Mouse (Mus musculus) forebrain, postnatal 0 days (tissue): Measurements from ENCODE around the gene Sel1l. TPM values are rescaled to one million over a fixed set of nuclear protein-coding genes. Genes with fewer than 3 reads are reported as not detected.
A peak's percentile ranks its signal among the peaks of the same experiment; 100 is the strongest.

Experiments
- ATAC-seq: fragments of 200-750 bp; cut with Nextera tagmentation; 2 replicates; pipeline ENCODE4 v1.8.0; 2017; ENCODE audit warnings: mild to moderate bottlenecking, moderate library complexity
- DNase-seq: peaks from one replicate; pipeline ENCODE4 v3.0.0-alpha.2; 2015
- H3K27ac ChIP-seq: fragments of 300-500 bp; sonication (generic); 2 replicates; pipeline ENCODE4 v1.5.1; 2014; ENCODE audit warnings: low read depth, mild to moderate bottlenecking, antibody characterized with exemption, low read length, moderate library complexity, mixed read lengths
- H3K27me3 ChIP-seq: fragments of 300-500 bp; sonication (generic); 2 replicates; pipeline ENCODE4 v1.6.1; 2014; ENCODE audit warnings: mild to moderate bottlenecking, low read length, mixed read lengths; ENCODE audit not compliant: insufficient read depth
- H3K36me3 ChIP-seq: fragments of 300-500 bp; sonication (generic); 2 replicates; pipeline ENCODE4 v1.6.1; 2014; ENCODE audit warnings: mild to moderate bottlenecking, moderate library complexity; ENCODE audit not compliant: insufficient read depth
- H3K4me1 ChIP-seq: fragments of 300-500 bp; sonication (generic); 2 replicates; pipeline ENCODE4 v1.6.1; 2014; ENCODE audit warnings: antibody characterized with exemption; ENCODE audit not compliant: insufficient read depth
- H3K4me2 ChIP-seq: fragments of 300-500 bp; sonication (generic); 2 replicates; pipeline ENCODE4 v1.6.1; 2014; ENCODE audit warnings: low read depth, mild to moderate bottlenecking, moderate library complexity
- H3K4me3 ChIP-seq: fragments of 300-500 bp; sonication (generic); 2 replicates; pipeline ENCODE4 v1.5.1; 2014; ENCODE audit warnings: low read depth, low read length, mixed read lengths
- H3K9ac ChIP-seq: fragments of 300-500 bp; sonication (generic); 2 replicates; pipeline ENCODE4 v1.6.1; 2014; ENCODE audit warnings: mild to moderate bottlenecking
- H3K9me3 ChIP-seq: fragments of 300-500 bp; sonication (generic); 2 replicates; pipeline ENCODE4 v1.6.1; 2016; ENCODE audit warnings: low read length
- CTCF ChIP-seq: sonication (generic); IDR thresholded peaks from 2 replicates; pipeline ENCODE4 v1.5.1; 2016; ENCODE audit warnings: antibody characterized with exemption, control low read depth, low read depth
- whole genome bisulfite sequencing: fragments of 180-500 bp; shearing (Covaris S2); extraction: QIAGEN DNeasy Blood & Tissue Kit; methylation state at CpG from one replicate; pipeline ENCODE4 v1.1.7; 2014; 5-methylcytosine and 5-hydroxymethylcytosine counted together
- polyA plus RNA-seq: library from polyadenylated mRNA; unstranded; fragments of >200 nt; fragmentation: Nextera tagmentation; extraction: Ambion mirVana; gene quantifications from 2 replicates; pipeline ENCODE4 v1.2.1, GENCODE M21; 2015
- total RNA-seq: library from RNA; depleted of rRNA; stranded (reverse); fragments of >200 nt; gene quantifications from 2 replicates; pipeline ENCODE4 v1.2.3, GENCODE M21; 2014

The Sel1l gene
- total and polyA plus RNA-seq, 2 experiments from 2014 or later: 73.4 to 95.9 TPM

DNA sequence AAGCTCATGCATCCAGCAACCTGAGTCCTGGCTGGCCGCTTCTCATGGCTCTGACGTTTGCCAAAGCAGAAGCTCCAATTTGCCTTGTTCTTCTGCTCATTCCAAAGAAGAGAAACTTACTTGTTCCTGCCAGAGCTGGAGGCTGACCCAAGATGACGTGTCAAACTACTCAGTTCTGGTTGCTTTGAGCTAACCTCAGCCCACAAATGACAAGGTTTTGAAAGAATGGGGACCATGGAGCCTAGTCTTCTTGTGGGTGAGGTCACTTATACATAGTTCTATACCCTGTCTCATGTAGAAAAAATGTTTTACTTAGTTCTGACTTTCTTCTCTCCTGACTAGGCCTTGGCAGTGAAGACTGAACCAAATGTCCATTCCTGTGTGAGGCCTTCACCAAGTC, 68.4 kb downstream of the Sel1l start:
- H3K4me2 ChIP-seq: no peak overlapping the region
- no peaks in the 10 kb centered on the region for H3K9me3 ChIP-seq
- WGBS: 84% methylated on average over 3 of the region's 3 CpGs
- no peaks in the 10 kb centered on the region for H3K36me3 ChIP-seq
- H3K27me3 ChIP-seq: no peaks in the 10 kb centered on the region
- ATAC-seq (no peak), DNase-seq (no peak)
- H3K4me1 ChIP-seq: no peaks in the 10 kb centered on the region
- no peak overlapping the region for H3K9ac ChIP-seq
- no peak for TF ChIP-seq CTCF
- no peak overlapping the region for H3K27ac ChIP-seq
- no peak overlapping the region for H3K4me3 ChIP-seq

DNA sequence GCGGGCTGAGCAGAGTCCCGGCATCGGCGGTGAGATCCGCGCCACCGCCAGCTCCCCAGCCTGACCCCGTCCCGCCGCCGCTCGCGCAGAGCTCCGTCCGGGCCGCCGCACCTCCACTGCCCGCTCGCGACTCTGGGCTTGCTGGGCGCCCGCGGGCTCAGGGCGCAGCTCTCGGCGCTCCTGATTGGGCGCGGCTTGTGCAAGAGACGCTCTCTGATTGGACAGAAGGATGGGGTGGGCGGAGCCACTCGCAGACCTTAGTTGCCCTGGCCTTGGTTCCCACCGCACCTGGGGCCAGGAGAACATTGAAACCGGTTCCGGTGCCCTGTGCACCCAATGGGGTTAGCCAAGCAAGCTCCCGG, 70.0 kb downstream of the Sel1l start:
- Histone ChIP-seq H3K4me3 (peak overlapping the region; percentile 71), H3K4me1 (no peaks in the 10 kb centered on the region), H3K27ac (no peak overlapping the region), H3K9me3 (no peaks in the 10 kb centered on the region), H3K27me3 (no peaks in the 10 kb centered on the region), H3K9ac (peak overlapping the region; percentile 64), H3K36me3 (no peaks in the 10 kb centered on the region), H3K4me2 (peak overlapping the region; percentile 98)
- no peak for TF ChIP-seq CTCF
- peak; percentile 96 for ATAC-seq
- 7% methylated on average over 35 of the region's 35 CpGs for WGBS
- peak; percentile 87 for DNase-seq

DNA sequence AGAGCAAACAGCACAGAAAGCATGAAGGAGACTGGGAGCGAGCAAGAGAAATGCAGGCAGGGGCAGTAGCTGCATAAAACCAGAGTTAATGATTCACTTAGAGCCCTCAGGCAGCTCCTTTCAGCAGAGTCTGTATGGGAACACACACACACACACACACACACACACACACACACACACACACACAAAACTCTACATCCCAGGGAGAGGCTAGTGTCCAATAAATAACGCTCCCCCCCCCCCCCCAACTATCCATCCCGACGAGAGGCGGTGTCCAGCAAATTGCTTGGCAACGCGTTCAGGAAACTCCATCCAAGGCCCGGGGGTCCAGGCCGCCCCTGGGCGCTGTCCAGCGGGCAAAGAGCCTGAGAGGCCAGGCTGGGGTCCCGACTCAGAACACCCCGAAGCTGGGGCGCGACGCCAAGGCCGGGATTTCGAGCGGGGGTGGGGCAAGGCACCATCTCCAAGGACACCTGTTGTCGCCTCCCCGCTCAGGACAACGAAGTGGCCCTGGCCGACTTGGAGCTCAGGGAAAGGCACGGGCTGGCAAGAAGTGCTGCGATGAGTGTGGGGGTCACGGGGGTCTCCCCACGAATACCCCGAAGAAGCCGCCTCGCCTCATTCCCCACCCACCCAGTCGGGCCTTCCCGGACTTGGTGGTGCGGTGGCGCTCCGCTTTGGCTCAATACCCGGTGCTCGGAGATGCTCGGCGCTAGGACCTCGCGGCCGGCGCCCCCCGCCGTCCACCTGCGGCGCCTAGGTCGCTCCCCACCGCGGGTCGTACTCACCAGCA, 70.5 kb downstream of the Sel1l start:
- no peaks in the 10 kb centered on the region for H3K27me3 ChIP-seq
- H3K36me3 ChIP-seq: no peaks in the 10 kb centered on the region
- no peaks in the 10 kb centered on the region for H3K9me3 ChIP-seq
- H3K27ac ChIP-seq: no peak overlapping the region
- 0 out of 2 replicates have a peak, but pooled peaks have one; percentile 3 for TF ChIP-seq CTCF
- peak overlapping the region; percentile 64 for H3K9ac ChIP-seq
- peak; percentile 80 for ATAC-seq
- WGBS: under 1% methylated on average over 50 of the region's 51 CpGs
- H3K4me1 ChIP-seq: no peaks in the 10 kb centered on the region
- peak overlapping the region; percentile 71 for H3K4me3 ChIP-seq
- H3K4me2 ChIP-seq: peak overlapping the region; percentile 98
- peak; percentile 67 for DNase-seq

DNA sequence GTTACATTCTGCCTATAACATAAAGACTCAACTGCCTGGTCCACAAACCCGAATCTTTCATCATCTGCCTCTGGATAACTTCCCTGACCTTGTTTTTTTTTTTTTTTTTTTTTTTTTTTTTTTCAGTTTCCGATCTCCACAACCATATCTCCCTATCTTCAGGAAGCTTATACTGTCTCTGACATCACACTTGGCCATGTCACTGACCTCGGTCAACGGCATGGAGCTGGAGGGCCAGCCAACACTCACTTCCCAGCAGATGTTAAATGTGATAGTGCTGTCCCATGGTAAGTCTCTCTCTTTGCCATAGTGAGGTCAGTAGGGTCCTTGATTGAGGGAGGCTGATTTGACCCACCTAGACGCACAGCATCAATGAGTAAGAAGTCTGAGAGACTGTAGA, 72.6 kb downstream of the Sel1l start:
- ATAC-seq: no peak
- H3K4me2 ChIP-seq: no peak overlapping the region

DNA sequence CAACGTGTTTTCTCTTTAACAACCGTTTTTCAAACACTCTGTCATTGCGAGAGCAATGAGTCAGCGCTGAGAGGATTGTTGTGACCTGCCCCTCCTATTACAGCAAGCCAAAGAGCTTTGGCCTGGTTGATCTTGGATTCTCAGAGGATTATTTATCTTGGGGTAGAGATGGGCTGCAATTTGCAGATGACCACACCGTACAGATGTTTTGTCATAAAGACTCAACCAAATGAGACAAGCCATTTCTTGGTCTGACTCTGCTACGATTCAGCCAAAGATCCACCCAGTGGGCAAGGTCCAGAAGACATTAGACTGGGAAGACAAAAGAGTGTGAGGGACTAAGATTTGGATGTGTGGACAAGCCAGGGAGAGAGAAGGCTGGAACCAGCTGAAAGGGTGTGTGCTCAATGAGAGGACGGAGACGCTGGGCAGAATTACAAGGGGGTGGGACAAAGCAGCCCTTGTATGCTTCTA, 74.1 kb downstream of the Sel1l start:
- no peak overlapping the region for H3K27ac ChIP-seq
- H3K4me3 ChIP-seq: no peak overlapping the region
- no peak overlapping the region for H3K4me2 ChIP-seq
- ATAC-seq: no peak
- H3K4me1 ChIP-seq: no peaks in the 10 kb centered on the region
- no peaks in the 10 kb centered on the region for H3K27me3 ChIP-seq
- no peak for DNase-seq
- H3K36me3 ChIP-seq: no peaks in the 10 kb centered on the region
- 52% methylated on average over 8 of the region's 8 CpGs for WGBS
- H3K9me3 ChIP-seq: no peaks in the 10 kb centered on the region
- H3K9ac ChIP-seq: no peak overlapping the region
- no peak for TF ChIP-seq CTCF

More for the DNA sequence above, 72.6 kb downstream of the Sel1l start:
- Histone ChIP-seq H3K27ac (no peak overlapping the region), H3K9me3 (no peaks in the 10 kb centered on the region), H3K4me3 (no peak overlapping the region), H3K36me3 (no peaks in the 10 kb centered on the region), H3K27me3 (no peaks in the 10 kb centered on the region), H3K4me1 (no peaks in the 10 kb centered on the region), H3K9ac (no peak overlapping the region)
- no peak for DNase-seq
- 80% methylated on average over 5 of the region's 5 CpGs for WGBS
- no peak for TF ChIP-seq CTCF

DNA sequence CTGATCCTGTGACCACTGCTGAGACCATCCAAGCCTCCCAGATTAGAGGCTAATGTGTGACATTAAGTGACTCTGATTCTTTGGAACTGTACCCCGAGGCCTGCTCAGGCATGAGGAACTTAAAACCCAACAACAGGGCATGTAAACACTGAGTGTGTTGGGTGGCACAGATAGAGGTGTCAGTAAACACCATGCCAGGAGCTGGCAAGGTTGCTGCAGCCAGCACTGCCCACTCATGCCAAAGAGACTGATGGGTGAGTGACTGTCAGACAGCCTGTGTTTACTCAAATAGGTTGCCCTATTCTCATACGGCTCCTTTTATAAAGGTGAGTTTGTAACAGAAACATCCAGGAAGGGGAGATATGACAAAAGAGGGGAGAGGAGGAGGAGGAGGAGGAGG, 80.1 kb downstream of the Sel1l start:
- Histone ChIP-seq H3K9ac (no peak overlapping the region), H3K4me2 (no peak overlapping the region), H3K4me3 (no peak overlapping the region), H3K27ac (no peak overlapping the region), H3K27me3 (no peaks in the 10 kb centered on the region), H3K36me3 (no peaks in the 10 kb centered on the region), H3K9me3 (no peaks in the 10 kb centered on the region), H3K4me1 (no peaks in the 10 kb centered on the region)
- ATAC-seq (no peak), DNase-seq (no peak)
- WGBS: 45% methylated on average over 2 of the region's 2 CpGs
- TF ChIP-seq CTCF: no peak

DNA sequence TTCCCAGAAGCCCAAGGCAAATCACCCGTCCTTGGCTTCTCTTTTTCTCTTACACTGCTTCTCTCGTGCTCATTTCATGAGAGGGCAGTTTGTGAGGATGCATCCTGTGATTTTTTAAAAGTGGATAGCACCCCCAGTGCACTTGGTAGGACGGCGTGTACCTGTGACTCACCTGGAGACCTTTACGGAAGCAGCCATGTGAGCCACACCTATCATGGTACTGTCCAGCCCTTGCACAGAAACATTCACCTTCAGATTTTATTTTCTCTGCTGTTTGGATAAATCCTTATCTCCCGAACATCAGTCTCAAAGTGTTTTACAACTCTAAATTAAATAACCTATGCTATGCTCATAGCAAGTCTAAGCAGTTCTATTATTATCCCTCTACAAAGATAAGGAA, 80.8 kb downstream of the Sel1l start:
- H3K27ac ChIP-seq: no peak overlapping the region
- WGBS: 93% methylated on average over 6 of the region's 6 CpGs
- TF ChIP-seq CTCF: no peak
- H3K27me3 ChIP-seq: no peaks in the 10 kb centered on the region
- H3K9me3 ChIP-seq: no peaks in the 10 kb centered on the region
- no peak overlapping the region for H3K4me3 ChIP-seq
- H3K9ac ChIP-seq: no peak overlapping the region
- ATAC-seq (no peak), DNase-seq (no peak)
- no peaks in the 10 kb centered on the region for H3K36me3 ChIP-seq
- no peaks in the 10 kb centered on the region for H3K4me1 ChIP-seq
- H3K4me2 ChIP-seq: no peak overlapping the region
